ENCODE assay signal across 21 mouse cellular contexts in genomic region chr1:138518235-138518634, GRCm38 (mm10).
DNase-seq lines count a peak whose midpoint lies in the region; ATAC-seq and TF ChIP-seq lines count a peak whose summit lies in the region.
"Had no signal": no experiment of that assay in that cellular context is flagged by ENCODE, and none has a peak within 500 bp of the region (broad histone marks: within the 10 kb centered on the region; RNA-seq: fewer than 3 reads in every experiment).

No protein-coding gene starts in this region.

- peaks cover 12% of the 10 kb centered on the region for H3K4me1 ChIP-seq in forebrain, embryonic 13.5 days
- peaks cover 3% of the 10 kb centered on the region for H3K4me1 ChIP-seq in forebrain, embryonic 16.5 days (replicated peaks; ENCODE audit: control insufficient read depth, insufficient read depth, low read length)
- peaks cover 9% of the 10 kb centered on the region for H3K4me1 ChIP-seq in forebrain, embryonic 15.5 days
- H3K4me1 ChIP-seq in forebrain, embryonic 11.5 days (replicated peaks; ENCODE audit: control insufficient read depth, insufficient read depth, low read length): no peaks in the 10 kb centered on the region
- peaks cover 16% of the 10 kb centered on the region for H3K4me1 ChIP-seq in midbrain, embryonic 14.5 days (ENCODE audit: control insufficient read depth, insufficient read depth, low read length)
- peaks cover 2% of the 10 kb centered on the region; the same call in 1 of the 2 replicates for H3K4me1 ChIP-seq in midbrain, postnatal 0 days (ENCODE audit: insufficient read depth, low read length)

- no peak overlapping the region for H3K4me2 ChIP-seq in forebrain, embryonic 13.5 days
- H3K4me2 ChIP-seq in forebrain, embryonic 16.5 days (ENCODE audit: low read length): no peak overlapping the region
- no peak overlapping the region for H3K4me2 ChIP-seq in forebrain, embryonic 15.5 days (replicated peaks)
- no peak overlapping the region for H3K4me2 ChIP-seq in forebrain, embryonic 11.5 days (ENCODE audit: low read depth, low read length, severe bottlenecking)
- no peak overlapping the region for H3K4me2 ChIP-seq in midbrain, embryonic 14.5 days (ENCODE audit: low read length)
- H3K4me2 ChIP-seq in midbrain, postnatal 0 days (ENCODE audit: low read depth, low read length, poor library complexity, severe bottlenecking): no peak overlapping the region
- H3K4me2 ChIP-seq: embryonic facial prominence, embryonic 13.5 days; embryonic facial prominence, embryonic 15.5 days; forebrain, embryonic 12.5 days had no signal

- no peaks in the 10 kb centered on the region for H3K36me3 ChIP-seq in forebrain, embryonic 13.5 days (ENCODE audit: poor library complexity, severe bottlenecking)
- H3K36me3 ChIP-seq in forebrain, embryonic 16.5 days (ENCODE audit: control insufficient read depth, insufficient read depth): no peaks in the 10 kb centered on the region
- no peaks in the 10 kb centered on the region for H3K36me3 ChIP-seq in forebrain, embryonic 15.5 days
- H3K36me3 ChIP-seq in forebrain, embryonic 11.5 days (ENCODE audit: control insufficient read depth, insufficient read depth, low read length): no peaks in the 10 kb centered on the region
- H3K36me3 ChIP-seq in midbrain, embryonic 14.5 days (ENCODE audit: control insufficient read depth, insufficient read depth, low read length): no peaks in the 10 kb centered on the region
- no peaks in the 10 kb centered on the region for H3K36me3 ChIP-seq in midbrain, postnatal 0 days (ENCODE audit: insufficient read depth, low read length)
- H3K36me3 ChIP-seq: embryonic facial prominence, embryonic 13.5 days; embryonic facial prominence, embryonic 15.5 days; forebrain, embryonic 12.5 days had no signal

- no peak overlapping the region for H3K27ac ChIP-seq in forebrain, embryonic 13.5 days
- no peak overlapping the region for H3K27ac ChIP-seq in forebrain, embryonic 16.5 days (ENCODE audit: low read length)
- H3K27ac ChIP-seq in forebrain, embryonic 15.5 days (replicated peaks): no peak overlapping the region; the same call in 1 of the 2 replicates
- no peak overlapping the region for H3K27ac ChIP-seq in forebrain, embryonic 11.5 days (ENCODE audit: low read depth, low read length)
- H3K27ac ChIP-seq in midbrain, embryonic 14.5 days (replicated peaks; ENCODE audit: low read depth, low read length): no peak overlapping the region
- H3K27ac ChIP-seq in midbrain, postnatal 0 days (ENCODE audit: low read depth, low read length): no peak overlapping the region
- H3K27ac ChIP-seq: embryonic facial prominence, embryonic 13.5 days; embryonic facial prominence, embryonic 15.5 days; forebrain, embryonic 12.5 days had no signal

- H3K9ac ChIP-seq in forebrain, embryonic 13.5 days: no peak overlapping the region
- no peak overlapping the region for H3K9ac ChIP-seq in forebrain, embryonic 16.5 days (replicated peaks; ENCODE audit: low read depth, low read length)
- H3K9ac ChIP-seq in forebrain, embryonic 15.5 days (replicated peaks): no peak overlapping the region
- no peak overlapping the region for H3K9ac ChIP-seq in forebrain, embryonic 11.5 days (ENCODE audit: low read length)
- H3K9ac ChIP-seq in midbrain, embryonic 14.5 days (replicated peaks; ENCODE audit: low read length): no peak overlapping the region
- H3K9ac ChIP-seq in midbrain, postnatal 0 days (replicated peaks; ENCODE audit: low read length, poor library complexity, severe bottlenecking): no peak overlapping the region
- H3K9ac ChIP-seq: embryonic facial prominence, embryonic 13.5 days; embryonic facial prominence, embryonic 15.5 days; forebrain, embryonic 12.5 days had no signal

- 38% methylated on average over 5 of the region's 5 CpGs for WGBS in forebrain, embryonic 13.5 days
- 22% methylated on average over 5 of the region's 5 CpGs for WGBS in forebrain, embryonic 16.5 days
- 25% methylated on average over 5 of the region's 5 CpGs for WGBS in forebrain, embryonic 15.5 days
- 81% methylated on average over 5 of the region's 5 CpGs for WGBS in forebrain, embryonic 11.5 days
- 46% methylated on average over 5 of the region's 5 CpGs for WGBS in midbrain, embryonic 14.5 days
- 35% methylated on average over 5 of the region's 5 CpGs for WGBS in midbrain, postnatal 0 days

- no peak for TF ChIP-seq CTCF in midbrain, postnatal 0 days (IDR thresholded peaks at IDR 0.05)

- H3K4me3 ChIP-seq in forebrain, embryonic 13.5 days: no peak overlapping the region
- H3K4me3 ChIP-seq in forebrain, embryonic 16.5 days (replicated peaks; ENCODE audit: low read length): no peak overlapping the region
- no peak overlapping the region for H3K4me3 ChIP-seq in forebrain, embryonic 15.5 days
- H3K4me3 ChIP-seq in forebrain, embryonic 11.5 days (ENCODE audit: low read depth, low read length): no peak overlapping the region
- H3K4me3 ChIP-seq in midbrain, embryonic 14.5 days (replicated peaks; ENCODE audit: low read depth, low read length): no peak overlapping the region
- H3K4me3 ChIP-seq in midbrain, postnatal 0 days (ENCODE audit: low read depth, low read length): no peak overlapping the region
- H3K4me3 ChIP-seq: embryonic facial prominence, embryonic 13.5 days; embryonic facial prominence, embryonic 15.5 days; erythroblast, embryonic 14.5 days; forebrain, embryonic 12.5 days had no signal

- ATAC-seq in forebrain, embryonic 13.5 days: peak; percentile 50; the same call in 1 of the 2 replicates
- ATAC-seq in forebrain, embryonic 16.5 days: no peak
- ATAC-seq in forebrain, embryonic 15.5 days (replicated peaks): peak; percentile 53; the same call in 1 of the 2 replicates
- ATAC-seq in forebrain, embryonic 11.5 days (replicated peaks; ENCODE audit: low FRiP score): no peak
- no peak; the same call in 1 of the 2 replicates for ATAC-seq in midbrain, embryonic 14.5 days (ENCODE audit: low FRiP score, low TSS enrichment)
- no peak for ATAC-seq in midbrain, postnatal 0 days (ENCODE audit: low FRiP score)

- H3K9me3 ChIP-seq in forebrain, embryonic 13.5 days (replicated peaks): no peaks in the 10 kb centered on the region
- H3K9me3 ChIP-seq in forebrain, embryonic 16.5 days (ENCODE audit: control insufficient read depth, low read length): no peaks in the 10 kb centered on the region
- no peaks in the 10 kb centered on the region for H3K9me3 ChIP-seq in forebrain, embryonic 15.5 days
- no peaks in the 10 kb centered on the region for H3K9me3 ChIP-seq in forebrain, embryonic 11.5 days (ENCODE audit: control insufficient read depth, low read length)
- H3K9me3 ChIP-seq in midbrain, embryonic 14.5 days (ENCODE audit: control insufficient read depth, low read length): no peaks in the 10 kb centered on the region
- no peaks in the 10 kb centered on the region for H3K9me3 ChIP-seq in midbrain, postnatal 0 days (ENCODE audit: low read length)
- H3K9me3 ChIP-seq: embryonic facial prominence, embryonic 13.5 days; embryonic facial prominence, embryonic 15.5 days; forebrain, embryonic 12.5 days had no signal

- DNase-seq in forebrain, embryonic 11.5 days (ENCODE audit: low spot score): no peak
- peak; percentile 65 for DNase-seq in midbrain, embryonic 14.5 days
- DNase-seq in midbrain, postnatal 0 days (ENCODE audit: low spot score): no peak
- DNase-seq in adrenal gland, adult 8-10 months: no peak
- DNase-seq: adrenal gland, adult 2 months; adrenal gland, postnatal 14 days; adrenal gland, postnatal 36 days; cerebellum, adult 11 months; cerebellum, adult 18-20 months; cerebellum, adult 8-10 months; cerebellum, adult 9-11 months; cerebellum, postnatal 14 days; cerebellum, postnatal 36 days; embryo, embryonic 11 days had no signal

- H3K27me3 ChIP-seq in forebrain, embryonic 13.5 days: no peaks in the 10 kb centered on the region
- no peaks in the 10 kb centered on the region for H3K27me3 ChIP-seq in forebrain, embryonic 16.5 days (replicated peaks; ENCODE audit: control insufficient read depth, insufficient read depth, low read length)
- H3K27me3 ChIP-seq in forebrain, embryonic 15.5 days: no peaks in the 10 kb centered on the region
- H3K27me3 ChIP-seq in forebrain, embryonic 11.5 days (ENCODE audit: control insufficient read depth, insufficient read depth, low read length): no peaks in the 10 kb centered on the region
- H3K27me3 ChIP-seq in midbrain, embryonic 14.5 days (ENCODE audit: control insufficient read depth, insufficient read depth, low read length): no peaks in the 10 kb centered on the region
- no peaks in the 10 kb centered on the region for H3K27me3 ChIP-seq in midbrain, postnatal 0 days (ENCODE audit: insufficient read depth, low read length)
- H3K27me3 ChIP-seq: embryonic facial prominence, embryonic 13.5 days; embryonic facial prominence, embryonic 15.5 days; forebrain, embryonic 12.5 days had no signal

Comparison
In these comparisons a context has a peak if more than half of its experiments do, and no peak if none do; other contexts are left out.
1. ATAC-seq: peak in forebrain, embryonic 13.5 days (single experiment) and forebrain, embryonic 15.5 days (single experiment); none in forebrain, embryonic 16.5 days (single experiment), forebrain, embryonic 11.5 days (single experiment), midbrain, embryonic 14.5 days (single experiment) and midbrain, postnatal 0 days (single experiment).